Mouse (Mus musculus) E14TG2a.4 (cell line): ENCODE data around the gene Drd1.
A peak's percentile ranks its signal among the peaks of the same experiment; 100 is the strongest.

Source experiments
- H3K27me3 ChIP-seq: 2 replicates; pipeline ENCODE4 v1.6.1; 2014; ENCODE audit warnings: low read length, control low read depth; ENCODE audit not compliant: insufficient read depth
- H3K36me3 ChIP-seq: 2 replicates; pipeline ENCODE4 v1.6.1; 2014; ENCODE audit warnings: low read length, control low read depth; ENCODE audit not compliant: insufficient read depth
- H3K4me1 ChIP-seq: replicated peaks from 2 replicates; pipeline ENCODE4 v1.6.1; 2014; ENCODE audit warnings: low read depth, low read length, control low read depth
- H3K4me3 ChIP-seq: replicated peaks from 2 replicates; pipeline ENCODE4 v1.5.1; 2014; ENCODE audit warnings: mild to moderate bottlenecking, low read length
- H3K9me3 ChIP-seq: 2 replicates; pipeline ENCODE4 v1.6.1; 2014; ENCODE audit warnings: low read length, control low read depth
- CTCF ChIP-seq: conservative IDR thresholded peaks from 2 replicates; pipeline ENCODE4 v1.5.1; 2014; ENCODE audit warnings: low read length
- NANOG ChIP-seq: IDR thresholded peaks from 2 replicates; pipeline ENCODE4 v1.6.1; 2014; ENCODE audit warnings: borderline replicate concordance, low read length, mixed read lengths
- POU5F1 ChIP-seq: IDR thresholded peaks from 2 replicates; pipeline ENCODE4 v1.6.1; 2014; ENCODE audit warnings: low read length, borderline replicate concordance

Drd1 gene

GRCm38 (mm10) chr13:54094963-54095362 is 39.5 kb upstream of the Drd1 start:
- no peak for TF ChIP-seq CTCF
- no peak for TF ChIP-seq NANOG
- TF ChIP-seq POU5F1, result no peak
- H3K4me1 ChIP-seq, result no peaks in the 10 kb centered on the region
- H3K27me3 ChIP-seq, result no peaks in the 10 kb centered on the region
- H3K9me3 ChIP-seq, result no peaks in the 10 kb centered on the region
- peaks cover 100% of the 10 kb centered on the region for H3K36me3 ChIP-seq
- no peak overlapping the region for H3K4me3 ChIP-seq

DNA sequence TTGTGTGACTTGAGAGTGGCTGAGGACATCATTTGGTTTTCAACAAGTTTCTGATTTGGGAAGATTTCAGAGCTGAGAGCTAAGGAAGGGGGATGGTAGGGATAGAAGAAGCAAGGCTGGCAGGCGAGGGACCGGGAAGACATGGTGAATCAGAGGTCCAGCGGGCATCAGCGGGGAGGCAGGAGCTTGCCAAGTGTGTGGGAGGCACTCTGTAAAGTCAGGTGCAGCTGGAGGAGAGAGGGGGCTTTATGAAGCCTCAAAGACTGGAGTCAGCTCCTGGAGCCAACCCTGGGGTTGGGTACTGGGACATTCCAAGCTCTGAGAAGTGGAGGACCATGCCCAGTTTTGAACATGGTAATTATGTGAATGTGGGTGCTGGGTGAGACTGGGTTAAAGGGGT is 38.8 kb upstream of the Drd1 start:
- TF ChIP-seq POU5F1, result no peak
- no peak for TF ChIP-seq NANOG
- TF ChIP-seq CTCF, result no peak
- Histone ChIP-seq H3K4me3 (no peak overlapping the region), H3K9me3 (no peaks in the 10 kb centered on the region), H3K4me1 (no peaks in the 10 kb centered on the region), H3K27me3 (no peaks in the 10 kb centered on the region), H3K36me3 (peaks cover 100% of the 10 kb centered on the region)

GRCm38 (mm10) chr13:54091719-54092118 is 36.2 kb upstream of the Drd1 start:
- H3K9me3 ChIP-seq, result no peaks in the 10 kb centered on the region
- TF ChIP-seq NANOG, result no peak
- TF ChIP-seq POU5F1, result no peak
- TF ChIP-seq CTCF, result no peak
- no peaks in the 10 kb centered on the region for H3K27me3 ChIP-seq
- H3K4me1 ChIP-seq, result no peaks in the 10 kb centered on the region
- H3K36me3 ChIP-seq, result peaks cover 100% of the 10 kb centered on the region
- no peak overlapping the region for H3K4me3 ChIP-seq

- Histone ChIP-seq H3K27me3 (no peaks in the 10 kb centered on the region), H3K4me3 (no peak overlapping the region), H3K9me3 (no peaks in the 10 kb centered on the region), H3K36me3 (peaks cover 79% of the 10 kb centered on the region), H3K4me1 (peaks cover 28% of the 10 kb centered on the region)
- TF ChIP-seq NANOG (no peak), POU5F1 (no peak), CTCF (peak; percentile 42; the same call in 1 of the 2 replicates)
Observed at GRCm38 (mm10) chr13:54085266-54085665, 29.8 kb upstream of the Drd1 start.

- Histone ChIP-seq H3K27me3 (no peaks in the 10 kb centered on the region), H3K36me3 (peaks cover 78% of the 10 kb centered on the region), H3K4me3 (no peak overlapping the region), H3K4me1 (peaks cover 32% of the 10 kb centered on the region), H3K9me3 (no peaks in the 10 kb centered on the region)
- TF ChIP-seq POU5F1, result no peak
- TF ChIP-seq CTCF, result no peak
- TF ChIP-seq NANOG, result no peak
Observed at GRCm38 (mm10) chr13:54084826-54085225, 29.3 kb upstream of the Drd1 start.

DNA sequence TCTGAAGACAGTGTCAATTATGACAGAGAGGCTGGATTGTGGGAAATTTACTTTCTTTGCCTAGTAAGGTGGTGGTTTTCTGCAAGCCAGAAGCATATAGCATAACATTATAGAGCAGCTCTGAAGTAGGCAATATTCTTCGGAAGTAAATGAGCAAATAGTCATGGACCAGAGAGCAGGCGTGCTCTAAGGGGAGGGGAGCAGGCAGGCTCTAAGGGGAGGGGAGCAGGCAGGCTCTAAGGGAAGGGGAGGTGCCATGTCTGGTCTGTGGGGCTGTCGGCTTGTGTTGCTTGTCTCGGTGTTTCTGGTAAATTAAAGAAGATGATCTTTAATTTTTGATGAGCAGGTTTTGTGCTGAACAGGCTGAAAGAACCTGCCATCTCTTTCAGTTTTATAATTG is 28.7 kb upstream of the Drd1 start:
- Histone ChIP-seq H3K4me3 (no peak overlapping the region), H3K36me3 (peaks cover 74% of the 10 kb centered on the region), H3K27me3 (no peaks in the 10 kb centered on the region), H3K4me1 (peaks cover 39% of the 10 kb centered on the region), H3K9me3 (no peaks in the 10 kb centered on the region)
- no peak for TF ChIP-seq NANOG
- no peak for TF ChIP-seq POU5F1
- TF ChIP-seq CTCF, result no peak

GRCm38 (mm10) chr13:54082946-54083345 is 27.4 kb upstream of the Drd1 start:
- no peaks in the 10 kb centered on the region for H3K9me3 ChIP-seq
- H3K4me3 ChIP-seq, result no peak overlapping the region
- peaks cover 73% of the 10 kb centered on the region for H3K36me3 ChIP-seq
- TF ChIP-seq NANOG (no peak), POU5F1 (no peak), CTCF (no peak)
- H3K4me1 ChIP-seq, result peaks cover 50% of the 10 kb centered on the region
- no peaks in the 10 kb centered on the region for H3K27me3 ChIP-seq

DNA sequence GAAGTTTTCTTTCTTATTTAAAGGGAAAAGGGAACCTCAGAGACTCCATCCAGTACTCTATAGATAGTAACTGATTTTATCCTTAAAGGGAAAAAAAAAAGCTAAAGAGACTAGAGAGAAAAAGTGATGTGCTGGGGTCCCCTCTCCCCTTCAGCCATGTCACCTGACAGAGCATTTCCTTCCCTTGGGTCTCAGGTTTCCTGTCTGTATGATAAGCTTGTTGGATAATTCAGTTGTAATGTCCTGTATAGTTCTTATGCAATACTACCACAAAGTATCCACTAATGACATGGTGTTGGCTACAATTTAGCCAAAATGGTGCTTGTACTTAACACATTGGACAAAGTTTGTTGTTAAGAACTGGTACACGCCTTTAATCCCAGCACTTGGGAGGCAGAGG is 25.3 kb upstream of the Drd1 start:
- no peak overlapping the region for H3K4me3 ChIP-seq
- H3K9me3 ChIP-seq, result no peaks in the 10 kb centered on the region
- no peaks in the 10 kb centered on the region for H3K27me3 ChIP-seq
- peaks cover 73% of the 10 kb centered on the region for H3K36me3 ChIP-seq
- TF ChIP-seq POU5F1 (no peak), CTCF (no peak), NANOG (no peak)
- H3K4me1 ChIP-seq, result peaks cover 72% of the 10 kb centered on the region

DNA sequence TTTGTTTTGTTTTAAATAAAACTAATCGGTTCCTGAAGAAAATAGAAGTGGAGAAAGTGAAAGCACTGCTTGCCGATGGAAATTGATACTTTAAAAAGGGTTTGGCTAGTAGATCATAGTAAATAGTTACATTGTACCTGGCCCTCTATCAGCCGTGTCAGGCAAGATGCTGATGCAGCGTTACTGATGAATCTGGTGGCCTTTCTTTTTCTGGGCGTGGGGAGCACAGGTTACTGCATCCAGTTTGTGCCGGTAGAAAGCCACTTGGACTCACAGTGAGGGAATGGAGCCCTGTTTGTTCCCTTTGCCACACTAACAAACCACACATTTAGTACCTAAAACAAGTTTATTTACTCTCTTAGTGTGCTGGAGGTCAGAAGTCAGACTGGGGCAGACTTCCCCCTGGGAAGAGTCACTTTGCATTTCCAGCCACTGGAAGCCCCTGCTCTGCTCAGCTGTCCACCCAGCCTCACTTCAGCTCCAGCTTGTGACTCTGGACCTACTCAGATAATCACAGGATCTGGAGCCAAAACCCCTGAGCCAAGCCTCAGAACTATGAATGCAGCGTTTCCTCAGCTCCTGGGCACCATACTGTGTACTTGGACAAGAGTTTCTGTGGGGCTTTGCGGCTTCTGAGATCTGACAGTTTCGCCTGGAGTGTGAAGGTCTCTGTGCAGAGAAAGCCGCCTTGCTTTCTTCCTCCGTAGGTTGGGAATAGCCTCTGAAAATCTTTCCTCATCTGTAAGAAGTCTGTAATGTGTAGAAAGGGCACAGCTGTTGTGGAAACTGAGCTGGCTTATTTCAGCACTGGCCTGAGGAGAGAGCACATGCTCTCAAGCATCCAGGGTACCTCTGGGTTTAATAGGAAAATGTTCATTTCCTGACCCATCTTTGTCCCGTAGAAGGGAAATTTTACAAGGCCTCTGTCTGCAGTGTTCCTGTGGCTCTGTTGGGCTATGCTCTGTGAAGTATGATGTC is 24.6 kb upstream of the Drd1 start:
- Histone ChIP-seq H3K9me3 (no peaks in the 10 kb centered on the region), H3K4me3 (no peak overlapping the region)

More for the DNA sequence above, 24.6 kb upstream of the Drd1 start:
- peaks cover 73% of the 10 kb centered on the region for H3K36me3 ChIP-seq
- peaks cover 75% of the 10 kb centered on the region for H3K4me1 ChIP-seq
- no peaks in the 10 kb centered on the region for H3K27me3 ChIP-seq
- TF ChIP-seq CTCF, result no peak
- no peak for TF ChIP-seq POU5F1
- TF ChIP-seq NANOG, result no peak
